Mouse (Mus musculus) liver, embryonic 11.5 days (tissue): ENCODE results near the gene Ppp4c. TPM values are rescaled to one million over a fixed set of nuclear protein-coding genes. Genes with fewer than 3 reads are reported as not detected.

ENCODE experiments used
- ATAC-seq: fragments of 200-750 bp; cut with Nextera tagmentation; replicated peaks from 2 replicates; pipeline ENCODE4 v1.8.0; 2017; ENCODE audit warnings: moderate number of reproducible peaks, mild to moderate bottlenecking, moderate TSS enrichment, moderate library complexity; ENCODE audit not compliant: low FRiP score
- DNase-seq: peaks from one replicate; pipeline ENCODE4 v3.0.0-alpha.2; 2017; ENCODE audit warnings: low spot score
- H3K27ac ChIP-seq: fragments of 300-500 bp; sonication (generic); 2 replicates; pipeline ENCODE4 v1.5.1; 2014; ENCODE audit warnings: mild to moderate bottlenecking, low read depth, low read length, control low read depth
- H3K27me3 ChIP-seq: fragments of 300-500 bp; sonication (generic); replicated peaks from 2 replicates; pipeline ENCODE4 v1.6.1; 2014; ENCODE audit warnings: low read length, mixed read lengths; ENCODE audit not compliant: control insufficient read depth, insufficient read depth
- H3K36me3 ChIP-seq: fragments of 300-500 bp; sonication (generic); 2 replicates; pipeline ENCODE4 v1.6.1; 2014; ENCODE audit warnings: mild to moderate bottlenecking, low read length, moderate library complexity, mixed read lengths; ENCODE audit not compliant: control insufficient read depth, insufficient read depth
- H3K4me1 ChIP-seq: fragments of 300-500 bp; sonication (generic); replicated peaks from 2 replicates; pipeline ENCODE4 v1.6.1; 2014; ENCODE audit warnings: low read length, mixed read lengths; ENCODE audit not compliant: control insufficient read depth, insufficient read depth
- H3K4me2 ChIP-seq: fragments of 300-500 bp; sonication (generic); 2 replicates; pipeline ENCODE4 v1.6.1; 2014; ENCODE audit warnings: mild to moderate bottlenecking, control low read depth, moderate library complexity
- H3K4me3 ChIP-seq: fragments of 300-500 bp; sonication (generic); 2 replicates; pipeline ENCODE4 v1.5.1; 2014; ENCODE audit warnings: low read depth, low read length, control low read depth
- H3K9ac ChIP-seq: fragments of 300-500 bp; sonication (generic); 2 replicates; pipeline ENCODE4 v1.6.1; 2014; ENCODE audit warnings: low read depth, low read length, control low read depth
- H3K9me3 ChIP-seq: fragments of 300-500 bp; sonication (generic); 2 replicates; pipeline ENCODE4 v1.6.1; 2016; ENCODE audit warnings: low read length, inconsistent platforms, mixed read lengths; ENCODE audit not compliant: control insufficient read depth
- WGBS: fragments of 180-500 bp; shearing (Covaris S2); extraction: QIAGEN DNeasy Blood & Tissue Kit; methylation state at CpG from one replicate; pipeline ENCODE4 v1.1.7; 2014; 5-methylcytosine and 5-hydroxymethylcytosine counted together
- polyA plus RNA-seq: library from polyadenylated mRNA; unstranded; fragments of >200 nt; fragmentation: Nextera tagmentation; extraction: Ambion mirVana; gene quantifications from 2 replicates; pipeline ENCODE4 v1.2.1, GENCODE M21; 2014

Gene Ppp4c
- polyA plus RNA-seq, 1 experiment from 2014 or later = 266 TPM

DNA sequence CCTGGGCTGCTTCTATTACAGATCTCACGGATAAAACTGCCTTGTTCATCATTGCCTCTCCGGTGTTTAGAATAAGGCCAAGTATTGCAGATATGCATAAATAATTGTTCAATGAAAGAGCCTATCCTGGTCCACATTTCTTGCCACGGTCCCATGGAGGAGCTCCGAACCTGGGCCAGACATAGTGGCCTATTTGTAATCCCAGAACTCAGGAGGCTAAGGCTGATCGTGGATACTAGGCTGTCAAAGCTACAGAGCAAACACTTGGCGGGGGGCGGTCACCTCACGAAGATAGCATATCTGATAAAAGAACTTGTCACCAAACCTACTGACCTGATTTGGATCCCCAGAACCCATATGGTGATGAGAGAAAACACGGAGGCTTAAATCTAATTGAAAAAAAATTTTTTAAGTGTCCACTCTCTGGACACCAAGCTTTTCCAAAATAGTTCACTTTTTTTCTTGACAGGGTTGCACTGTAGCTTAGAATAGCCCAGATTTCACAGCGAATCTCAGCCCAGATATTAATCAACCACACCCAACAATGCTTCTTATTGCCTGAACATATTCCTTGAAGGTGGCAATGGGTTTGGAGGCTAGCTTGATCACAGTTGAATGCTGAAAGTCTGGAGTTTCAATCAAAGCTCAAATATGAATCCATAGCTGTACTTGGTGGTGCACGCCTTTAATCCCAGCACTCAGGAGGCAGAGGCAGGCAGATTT is 586 bp upstream of the Ppp4c start:
- peak overlapping the region; percentile 96 for H3K27ac ChIP-seq
- H3K9ac ChIP-seq = peak overlapping the region; percentile 96
- H3K36me3 ChIP-seq = peaks cover 52% of the 10 kb centered on the region
- no peaks in the 10 kb centered on the region for H3K27me3 ChIP-seq
- no peak for ATAC-seq
- H3K4me2 ChIP-seq = peak overlapping the region; percentile 73
- no peak for DNase-seq
- WGBS = 20% methylated on average over 11 of the region's 11 CpGs
- peak overlapping the region; percentile 97 for H3K4me3 ChIP-seq
- no peaks in the 10 kb centered on the region for H3K9me3 ChIP-seq
- peaks cover 55% of the 10 kb centered on the region for H3K4me1 ChIP-seq

GRCm38 (mm10) chr7:126789141-126789540 is 3.2 kb downstream of the Ppp4c start:
- Histone ChIP-seq H3K4me3 (no peak overlapping the region), H3K9me3 (no peaks in the 10 kb centered on the region), H3K4me2 (no peak overlapping the region), H3K9ac (no peak overlapping the region), H3K4me1 (peaks cover 23% of the 10 kb centered on the region), H3K36me3 (peaks cover 53% of the 10 kb centered on the region), H3K27ac (no peak overlapping the region), H3K27me3 (no peaks in the 10 kb centered on the region)
- DNase-seq = no peak
- 85% methylated on average over 4 of the region's 4 CpGs for WGBS
- no peak for ATAC-seq

- H3K4me1 ChIP-seq = peaks cover 21% of the 10 kb centered on the region
- H3K4me3 ChIP-seq = no peak overlapping the region
- no peak overlapping the region for H3K9ac ChIP-seq
- no peak overlapping the region for H3K27ac ChIP-seq
- peaks cover 52% of the 10 kb centered on the region for H3K36me3 ChIP-seq
- ATAC-seq = no peak
- H3K27me3 ChIP-seq = no peaks in the 10 kb centered on the region
- no peak overlapping the region for H3K4me2 ChIP-seq
- H3K9me3 ChIP-seq = no peaks in the 10 kb centered on the region
- 90% methylated on average over 14 of the region's 14 CpGs for WGBS
- no peak for DNase-seq
Measured at GRCm38 (mm10) chr7:126786142-126786541, 6.2 kb downstream of the Ppp4c start.

GRCm38 (mm10) chr7:126785056-126785455 is 7.2 kb downstream of the Ppp4c start:
- 74% methylated on average over 4 of the region's 4 CpGs for WGBS

GRCm38 (mm10) chr7:126784469-126784868 is 7.8 kb downstream of the Ppp4c start:
- Histone ChIP-seq H3K4me3 (no peak overlapping the region), H3K36me3 (peaks cover 44% of the 10 kb centered on the region), H3K9ac (no peak overlapping the region), H3K27me3 (no peaks in the 10 kb centered on the region), H3K9me3 (no peaks in the 10 kb centered on the region), H3K4me1 (peaks cover 20% of the 10 kb centered on the region), H3K27ac (no peak overlapping the region), H3K4me2 (no peak overlapping the region)
- DNase-seq (no peak), ATAC-seq (no peak)
- 90% methylated on average over 7 of the region's 7 CpGs for WGBS

More at GRCm38 (mm10) chr7:126785056-126785455, 7.2 kb downstream of the Ppp4c start:
- no peak overlapping the region for H3K9ac ChIP-seq
- ATAC-seq (no peak), DNase-seq (no peak)
- H3K4me2 ChIP-seq = no peak overlapping the region
- H3K9me3 ChIP-seq = no peaks in the 10 kb centered on the region
- peaks cover 17% of the 10 kb centered on the region for H3K4me1 ChIP-seq
- no peaks in the 10 kb centered on the region for H3K27me3 ChIP-seq
- H3K4me3 ChIP-seq = no peak overlapping the region
- H3K36me3 ChIP-seq = peaks cover 49% of the 10 kb centered on the region
- no peak overlapping the region for H3K27ac ChIP-seq

DNA sequence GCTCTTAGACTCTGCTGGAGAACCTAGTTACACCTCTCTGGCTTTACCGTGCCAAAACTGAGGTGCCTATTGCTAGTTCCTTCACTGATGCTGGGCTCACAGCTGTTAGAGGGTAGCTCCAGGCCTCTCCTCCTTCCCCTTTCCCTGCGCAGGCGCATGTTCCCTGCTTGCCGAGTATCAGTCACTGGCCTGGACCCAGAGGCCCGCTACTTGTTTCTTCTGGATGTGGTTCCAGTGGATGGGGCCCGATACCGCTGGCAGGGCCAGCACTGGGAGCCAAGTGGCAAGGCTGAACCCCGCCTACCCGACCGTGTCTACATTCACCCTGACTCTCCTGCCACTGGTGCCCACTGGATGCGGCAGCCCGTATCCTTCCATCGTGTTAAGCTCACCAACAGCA is 9.6 kb downstream of the Ppp4c start:
- ATAC-seq = no peak
- no peaks in the 10 kb centered on the region for H3K9me3 ChIP-seq
- H3K4me2 ChIP-seq = no peak overlapping the region; the same call in 1 of the 2 replicates
- no peaks in the 10 kb centered on the region for H3K27me3 ChIP-seq
- no peak overlapping the region for H3K4me3 ChIP-seq
- no peak overlapping the region for H3K9ac ChIP-seq
- H3K4me1 ChIP-seq = peaks cover 21% of the 10 kb centered on the region
- peak overlapping the region; percentile 28; the same call in 1 of the 2 replicates for H3K27ac ChIP-seq
- 79% methylated on average over 13 of the region's 13 CpGs for WGBS
- DNase-seq = no peak
- peaks cover 28% of the 10 kb centered on the region for H3K36me3 ChIP-seq

GRCm38 (mm10) chr7:126781661-126782370 is 10.5 kb downstream of the Ppp4c start:
- H3K4me2 ChIP-seq = peak overlapping the region; percentile 74
- 0 out of 2 replicates have a peak overlapping the region, but pooled peaks have one; percentile 22 for H3K9ac ChIP-seq
- ATAC-seq (no peak), DNase-seq (no peak)
- no peak overlapping the region; the same call in 1 of the 2 replicates for H3K4me3 ChIP-seq
- H3K9me3 ChIP-seq = no peaks in the 10 kb centered on the region
- H3K36me3 ChIP-seq = peaks cover 20% of the 10 kb centered on the region
- no peaks in the 10 kb centered on the region for H3K27me3 ChIP-seq
- 53% methylated on average over 11 of the region's 11 CpGs for WGBS
- peak overlapping the region; percentile 28 for H3K27ac ChIP-seq
- peaks cover 29% of the 10 kb centered on the region for H3K4me1 ChIP-seq

DNA sequence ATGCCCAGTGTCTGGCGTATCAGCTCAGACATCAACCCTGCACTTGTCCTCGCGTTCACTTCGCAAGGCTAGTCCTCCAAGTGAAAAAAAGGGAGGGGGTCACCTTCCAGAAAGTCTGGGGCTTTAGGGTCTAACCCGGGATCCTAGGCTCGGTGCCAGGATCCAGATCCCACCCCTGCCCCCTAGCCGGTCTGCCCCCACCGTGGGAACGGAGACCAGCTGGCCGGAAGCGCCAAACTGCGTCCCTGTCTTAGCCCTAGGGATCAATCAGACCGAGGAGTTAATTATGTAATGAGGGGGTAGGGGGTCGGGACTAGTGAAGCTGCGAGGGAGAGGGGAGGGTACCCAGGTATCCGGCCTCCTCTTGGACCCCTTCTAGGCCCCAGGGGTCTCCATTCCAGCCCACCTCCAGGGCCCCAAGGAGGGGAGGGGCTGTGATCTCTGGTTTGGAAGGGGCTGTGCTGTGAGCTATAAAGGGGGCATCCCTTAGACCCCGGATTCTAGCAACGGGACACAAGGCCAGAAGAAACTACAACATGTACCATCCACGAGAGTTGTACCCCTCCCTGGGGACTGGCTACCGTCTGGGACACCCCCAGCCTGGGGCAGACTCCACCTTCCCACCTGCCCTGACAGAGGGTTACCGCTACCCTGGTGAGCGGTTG is 11.2 kb downstream of the Ppp4c start, which contains the start of gene Tbx6:
Gene Tbx6 (plus strand): TSS at position 513 of the 665 bp plus-strand sequence.
- Histone ChIP-seq H3K36me3 (peaks cover 13% of the 10 kb centered on the region), H3K4me3 (peak within 1 kb of the TSS; percentile 44), H3K9ac (peak within 1 kb of the TSS; percentile 55), H3K27me3 (no peaks in the 10 kb centered on the region), H3K9me3 (no peaks in the 10 kb centered on the region), H3K4me2 (peak within 1 kb of the TSS; percentile 74), H3K27ac (peak within 1 kb of the TSS; percentile 62), H3K4me1 (peaks cover 33% of the 10 kb centered on the region)
- ATAC-seq (no peak), DNase-seq (peak; percentile 60)
- 14% methylated on average over 22 of the region's 22 CpGs for WGBS
